Mouse (Mus musculus) retina, postnatal 7 days (tissue): Measurements from ENCODE around the gene Hoxc4.

Experiments
- DNase-seq: peaks from one replicate; pipeline ENCODE4 v3.0.0-alpha.2; 2012; ENCODE audit warnings: low read depth, low spot score

Hoxc4 gene

DNA sequence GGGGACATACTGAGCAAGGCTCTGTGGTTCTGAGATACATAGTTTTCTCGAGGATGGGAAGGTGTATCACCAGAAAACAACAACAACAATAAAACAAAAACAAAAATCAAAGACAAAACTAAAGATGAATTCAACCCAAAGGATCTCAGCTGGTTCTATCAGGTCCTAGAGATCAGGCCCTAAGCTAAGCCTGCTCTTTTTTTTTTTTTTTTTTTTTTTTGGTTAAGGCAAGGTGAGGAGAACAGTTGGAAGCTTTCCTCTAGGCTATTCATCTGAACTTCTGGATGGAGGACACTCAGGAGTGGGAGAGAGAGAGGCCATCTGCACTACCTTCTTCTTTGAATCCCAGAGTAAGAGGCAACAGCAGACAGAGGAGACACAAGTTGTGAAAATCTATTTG lies 18.8 kb downstream of the Hoxc4 start:
- no peak for DNase-seq

DNA sequence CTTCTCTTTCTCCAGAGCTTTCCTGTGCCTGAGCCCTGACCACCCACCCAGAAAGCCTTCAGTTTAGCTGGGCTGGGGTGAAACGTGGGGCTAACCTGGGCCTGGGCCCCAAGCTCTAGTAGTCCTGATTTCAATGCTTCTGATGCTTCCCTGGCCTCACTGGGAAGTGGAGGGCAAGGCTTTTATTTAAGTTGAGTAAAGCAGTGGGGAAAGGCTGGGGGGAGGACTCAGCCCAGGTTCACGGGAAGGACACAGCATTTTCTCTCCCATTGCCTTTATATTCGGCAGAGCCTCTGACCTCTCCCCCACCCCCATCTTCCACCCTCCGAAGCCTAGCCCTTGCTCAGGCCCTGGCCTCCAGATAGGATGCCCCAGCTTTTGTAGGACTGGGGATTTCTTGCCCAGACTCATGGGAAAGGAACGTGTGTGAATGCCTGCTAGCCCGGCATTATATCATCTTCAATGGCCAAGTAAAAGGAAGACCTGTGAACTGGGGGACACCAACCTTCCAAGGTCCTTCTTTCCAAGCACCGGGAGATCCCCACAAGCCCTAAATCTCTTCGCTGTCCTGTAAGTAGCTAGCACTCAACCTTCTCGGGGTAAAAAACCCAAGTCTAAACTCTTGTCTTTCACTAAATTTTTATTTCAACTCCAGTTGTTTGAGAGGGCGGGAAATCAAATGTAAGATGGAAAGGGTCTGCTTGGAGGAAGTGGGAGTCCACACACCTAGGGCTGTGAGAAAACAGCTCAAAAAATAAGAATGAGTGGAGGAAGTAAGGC lies 20.2 kb downstream of the Hoxc4 start:
- no peak for DNase-seq

DNA sequence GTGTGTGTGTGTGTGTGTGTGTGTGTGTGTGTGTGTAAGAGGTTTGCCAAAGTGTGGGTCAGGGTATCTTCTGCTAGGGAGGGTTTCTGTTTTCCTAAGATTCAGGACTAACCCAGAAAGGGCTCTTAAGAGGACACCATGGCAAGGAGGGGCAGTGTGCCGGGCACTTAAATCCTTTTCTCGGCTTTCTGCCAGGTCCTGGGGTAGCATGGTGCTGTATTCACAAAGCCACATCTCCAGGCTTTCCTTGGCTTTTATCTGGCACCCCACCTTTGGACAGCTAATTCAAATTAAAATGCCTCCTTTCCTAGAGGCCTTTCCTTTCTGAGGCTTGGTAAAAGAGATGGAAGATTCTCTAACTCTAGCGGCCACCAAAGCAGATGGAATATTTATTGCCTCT lies 20.9 kb downstream of the Hoxc4 start:
- no peak for DNase-seq

DNA sequence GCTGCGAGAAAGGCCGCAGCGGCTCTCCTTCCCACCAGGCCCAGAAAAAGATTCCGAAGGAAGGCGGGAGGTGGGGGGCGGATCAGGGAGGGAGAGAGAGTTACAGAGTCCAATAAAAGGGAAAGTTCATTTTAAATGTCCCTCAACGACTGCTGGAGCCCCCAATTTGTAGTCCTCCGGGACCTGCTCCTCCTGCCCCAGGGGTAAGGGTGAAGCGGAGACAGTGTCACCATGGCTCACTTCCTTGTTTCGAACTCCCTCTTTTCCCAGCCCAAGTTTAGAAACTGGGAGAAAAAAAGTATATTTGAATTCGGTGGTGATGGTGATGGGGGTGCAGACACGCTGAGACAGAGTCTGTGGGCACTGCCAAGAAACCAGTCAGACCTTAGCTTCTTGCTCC lies 21.9 kb downstream of the Hoxc4 start:
- DNase-seq: no peak

DNA sequence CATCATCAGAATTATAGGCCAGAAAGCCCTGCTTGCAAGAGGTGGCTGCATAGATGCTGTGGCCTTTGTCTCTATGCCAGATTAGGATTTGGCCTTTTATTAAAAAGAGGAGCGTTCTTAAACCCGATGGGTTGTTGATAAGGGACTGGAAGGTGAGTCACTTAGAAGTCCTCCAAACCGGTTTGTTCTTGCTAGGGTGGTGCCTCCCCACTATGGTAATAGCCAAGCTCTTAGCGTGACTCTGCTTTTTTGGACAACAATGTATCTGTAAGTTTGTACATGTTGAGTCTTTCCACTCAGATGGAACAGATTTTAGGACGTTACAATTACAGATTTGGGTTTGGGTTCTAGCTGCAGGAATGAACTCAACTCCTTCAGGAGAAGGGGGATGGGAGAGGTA lies 22.9 kb downstream of the Hoxc4 start:
- no peak for DNase-seq

DNA sequence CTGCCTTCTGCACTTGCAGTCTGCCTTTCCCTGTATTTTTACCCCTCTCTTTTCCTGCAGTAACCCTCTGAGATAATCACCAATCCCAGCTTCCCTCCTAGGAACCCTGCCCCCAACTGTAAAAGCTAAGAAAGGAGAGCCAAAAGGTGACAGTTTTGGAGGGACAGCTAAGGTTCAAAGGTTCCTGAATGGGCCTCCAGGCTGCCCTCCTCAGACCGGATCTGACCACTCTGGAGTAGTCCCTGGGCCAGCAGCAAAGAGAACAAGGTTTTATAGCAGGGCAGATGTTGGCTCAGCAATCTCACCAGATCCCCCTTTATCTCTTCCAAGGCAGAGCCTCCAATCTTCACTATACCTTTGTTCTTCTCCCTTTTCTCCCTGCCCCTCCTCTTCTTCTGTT lies 23.5 kb downstream of the Hoxc4 start:
- DNase-seq: no peak

DNA sequence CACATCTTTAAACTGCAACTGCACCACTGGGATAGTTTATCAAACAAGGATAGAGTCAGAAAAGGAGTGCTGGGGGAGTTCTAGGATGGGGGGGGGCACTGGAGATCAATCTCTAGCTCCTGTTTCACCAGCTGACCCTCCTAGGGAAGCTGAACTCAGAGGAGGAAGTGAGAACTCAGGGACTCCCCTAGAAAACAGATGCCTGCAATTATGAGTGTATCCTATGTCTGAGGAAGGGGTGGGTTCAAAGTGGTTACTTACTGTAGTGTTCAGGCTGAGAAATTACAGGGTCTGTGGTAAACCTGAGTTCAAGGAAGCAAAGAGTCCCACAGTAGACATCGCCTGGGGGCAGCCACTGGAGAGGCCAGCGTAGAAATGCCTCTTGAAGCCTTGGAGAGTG lies 32.9 kb downstream of the Hoxc4 start:
- DNase-seq: no peak

DNA sequence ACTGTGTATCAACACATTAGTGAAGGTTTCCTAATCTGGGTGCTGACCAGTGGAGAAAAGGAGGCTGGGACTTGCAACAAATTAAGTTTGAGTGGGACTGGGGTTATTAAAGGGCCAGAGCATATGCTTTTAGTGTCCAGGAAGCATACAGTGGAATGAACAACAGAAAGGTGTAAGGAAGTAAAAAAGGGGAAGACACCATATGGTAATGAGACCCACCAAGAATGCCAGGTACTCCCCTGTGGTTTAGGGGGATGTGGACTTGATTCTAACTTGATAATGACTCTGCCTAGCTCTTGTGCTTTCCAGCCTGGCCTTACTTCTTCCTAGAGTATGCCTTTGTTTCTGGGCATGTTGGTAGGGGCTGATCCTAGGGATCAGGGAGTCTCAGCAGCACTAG lies 34.5 kb downstream of the Hoxc4 start:
- DNase-seq: no peak

DNA sequence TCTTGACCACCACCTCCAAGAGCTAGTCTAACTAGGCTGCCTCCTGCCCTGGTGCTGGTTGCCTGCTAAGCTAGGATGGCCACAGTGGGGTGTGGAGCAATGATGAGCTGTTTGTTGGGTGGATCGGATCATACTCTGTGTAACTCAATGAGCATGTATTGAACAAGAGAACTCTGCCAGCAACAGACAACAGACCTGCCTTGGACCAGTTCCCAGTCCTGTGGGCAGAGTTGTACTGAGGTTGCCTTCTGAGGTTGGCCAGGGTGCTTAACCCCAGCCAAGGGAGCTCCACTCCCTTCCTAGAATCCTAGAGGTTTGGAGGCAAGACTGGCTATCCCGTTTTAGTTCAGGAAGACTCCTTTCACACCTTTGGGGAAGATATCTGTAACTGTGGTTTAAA lies 37.7 kb downstream of the Hoxc4 start:
- no peak for DNase-seq

DNA sequence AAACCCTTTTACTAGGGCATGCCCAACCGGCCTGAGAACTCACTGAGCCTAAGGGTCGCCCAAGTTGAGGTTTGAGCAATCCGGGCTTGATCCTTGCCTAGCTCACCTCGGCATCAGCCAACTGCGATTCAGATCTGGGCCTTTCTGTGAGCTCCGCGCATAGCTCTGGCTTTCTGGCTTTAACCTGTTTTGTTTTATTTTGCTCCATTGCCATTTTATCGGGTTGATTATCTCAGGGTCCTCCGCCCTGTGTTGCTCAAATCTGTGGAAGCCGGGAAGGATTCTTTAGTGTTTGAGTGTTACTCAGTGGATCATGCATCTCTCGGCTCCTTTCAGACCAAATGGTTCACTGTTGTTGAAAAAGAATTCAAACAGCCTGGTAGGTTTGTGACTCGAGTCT lies 40.0 kb downstream of the Hoxc4 start:
- DNase-seq: no peak

DNA sequence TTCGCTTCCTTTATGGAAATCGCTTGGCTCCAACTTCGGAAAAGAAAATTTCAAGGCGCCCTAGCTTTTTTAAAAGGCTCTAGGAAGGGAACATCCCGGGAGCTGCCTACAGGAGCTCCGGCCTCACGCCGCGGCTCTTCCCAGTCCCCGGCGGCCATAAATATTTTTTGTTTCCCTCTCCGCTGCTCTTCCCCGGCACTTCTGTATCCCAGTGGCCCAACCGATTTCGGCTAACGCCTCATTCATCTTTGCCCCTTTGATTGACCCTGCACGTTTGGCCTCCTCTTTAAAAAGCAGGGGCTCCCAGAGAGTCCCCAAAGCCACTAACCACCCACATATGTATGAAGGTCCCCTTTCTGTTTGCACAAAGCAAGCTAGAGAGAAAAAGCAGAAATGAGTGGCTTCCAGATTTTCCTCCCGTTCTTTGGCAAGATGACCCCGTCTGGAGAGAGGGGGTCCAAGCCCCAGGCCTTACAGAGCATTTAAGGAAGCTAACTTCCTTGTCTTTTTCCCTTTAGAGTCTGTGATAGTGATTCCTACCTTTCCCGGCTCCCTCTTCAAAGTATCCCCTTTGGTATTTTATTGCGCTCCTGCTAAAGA lies 40.8 kb downstream of the Hoxc4 start:
- no peak for DNase-seq

DNA sequence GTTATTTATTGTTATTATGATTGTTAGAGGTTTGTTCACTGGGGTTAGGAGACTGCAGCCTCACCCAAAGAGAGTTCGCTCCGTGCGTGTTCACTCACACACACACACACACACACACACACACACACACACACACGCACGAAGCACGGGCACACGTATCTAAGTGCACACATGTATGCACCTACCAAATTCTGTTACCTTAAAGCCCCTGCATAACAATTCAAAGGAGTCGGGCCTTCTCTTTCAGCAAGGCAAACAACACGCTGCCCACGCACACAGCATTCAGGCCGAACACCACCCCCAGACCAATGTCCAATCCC lies 41.2 kb downstream of the Hoxc4 start:
- no peak for DNase-seq

DNA sequence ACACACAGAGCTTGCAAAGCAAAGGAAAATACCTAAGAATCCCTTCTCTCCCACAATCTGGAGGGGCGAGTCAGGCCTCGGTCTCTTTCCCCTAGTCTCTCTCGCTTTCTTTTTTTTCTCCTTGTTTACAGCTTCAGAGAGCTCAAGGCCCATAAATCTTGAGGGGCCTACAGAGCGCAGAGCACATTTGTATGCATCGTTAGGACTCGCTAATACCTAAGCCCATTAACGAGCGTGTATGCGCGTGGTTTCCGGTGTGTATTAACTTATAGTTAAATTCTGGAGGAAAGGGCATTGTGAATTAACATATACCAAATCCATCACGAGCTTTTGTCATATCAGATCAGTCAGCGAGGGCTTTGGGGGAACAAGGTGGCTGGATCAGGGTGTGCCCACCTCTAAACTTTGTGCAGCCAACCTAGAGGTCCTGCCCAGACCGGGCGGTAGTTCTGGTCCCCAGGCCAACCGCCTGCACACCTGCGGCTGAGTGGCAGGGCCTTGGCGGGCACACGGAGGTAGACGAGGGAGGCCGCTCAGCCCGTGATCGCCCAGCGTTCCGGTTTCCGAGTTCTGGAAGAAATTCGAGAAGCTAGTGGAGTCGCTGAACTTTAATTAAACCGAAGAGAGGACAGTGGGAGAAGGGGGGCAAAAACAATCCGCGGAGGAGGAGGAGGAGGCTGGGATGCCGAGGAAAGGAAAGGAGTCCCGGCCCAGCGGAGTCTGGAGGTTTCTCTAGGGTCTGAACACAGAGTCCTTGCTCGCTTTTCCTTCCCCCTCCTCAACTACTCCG lies 41.8 kb downstream of the Hoxc4 start:
- no peak for DNase-seq

DNA sequence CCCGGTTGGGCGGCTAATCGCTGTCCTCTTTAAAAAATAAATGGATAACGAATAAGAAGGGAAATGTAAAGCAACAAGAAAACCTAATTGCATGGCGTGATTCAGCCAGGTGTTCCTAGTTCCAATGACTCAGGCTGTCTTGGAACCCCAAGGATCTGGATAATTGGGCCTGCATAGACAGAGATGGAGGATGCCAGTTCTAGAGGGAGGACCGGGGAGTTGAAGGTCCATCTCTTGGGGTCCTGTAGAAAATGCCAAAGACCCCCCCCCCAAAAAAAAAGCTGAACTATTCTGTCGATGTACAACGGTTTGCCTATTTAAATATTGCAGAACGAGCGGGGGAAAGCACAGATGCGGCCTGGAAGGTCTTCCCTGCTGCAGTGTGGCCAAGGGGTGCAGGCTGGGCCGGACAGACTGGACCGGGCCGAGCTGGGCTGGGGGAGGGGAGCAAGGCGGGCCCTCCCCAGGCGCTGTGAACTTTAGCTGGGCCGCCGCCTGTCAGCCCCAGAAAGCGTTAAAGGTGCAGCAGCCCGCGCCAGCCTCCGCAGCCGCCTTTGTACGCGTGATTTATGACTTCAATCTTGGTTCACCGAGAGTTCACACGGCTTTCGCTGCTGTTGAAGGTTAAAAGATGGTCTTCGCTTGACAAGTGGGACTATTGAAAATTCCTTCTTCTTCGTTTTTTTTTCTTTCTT lies 42.5 kb downstream of the Hoxc4 start:
- DNase-seq: no peak

DNA sequence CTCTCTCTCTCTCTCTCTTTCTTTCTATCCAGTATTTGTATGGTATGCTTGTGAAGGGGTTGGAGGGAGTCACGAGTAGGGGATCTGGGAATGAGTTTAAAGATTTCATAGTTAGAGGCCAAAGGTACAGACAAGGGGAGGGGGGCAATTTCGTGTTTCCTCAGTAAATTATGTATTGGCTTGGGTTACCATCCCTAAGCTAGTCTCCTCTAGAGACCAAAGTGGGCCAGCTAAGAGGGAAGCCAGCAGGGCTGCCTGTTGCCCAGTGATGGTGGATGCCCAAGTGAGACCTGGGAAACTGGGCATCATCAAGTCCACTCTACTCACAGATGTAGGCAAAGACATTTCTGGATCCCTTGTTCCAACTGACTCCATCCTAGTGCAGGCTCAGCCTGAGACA lies 43.3 kb downstream of the Hoxc4 start:
- no peak for DNase-seq

DNA sequence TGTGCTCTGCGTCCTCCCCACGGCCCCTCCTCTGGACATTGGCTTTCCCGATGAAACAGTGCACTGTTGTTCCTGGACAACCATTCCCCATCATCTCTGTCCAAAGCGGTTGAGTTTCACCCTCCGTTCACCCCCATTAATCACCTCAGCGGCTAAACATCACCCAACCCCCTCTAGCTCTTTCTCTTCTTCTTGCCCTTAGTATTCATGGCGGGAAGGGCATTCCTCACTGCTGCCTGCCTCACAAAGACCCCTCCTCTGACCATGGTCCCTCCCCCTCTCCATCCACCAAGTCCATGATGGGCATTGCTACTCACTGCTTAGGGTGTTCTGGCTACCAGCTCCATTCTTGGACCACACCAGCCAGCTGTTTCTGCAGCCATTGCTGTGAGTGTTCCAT lies 46.9 kb downstream of the Hoxc4 start:
- DNase-seq: no peak

DNA sequence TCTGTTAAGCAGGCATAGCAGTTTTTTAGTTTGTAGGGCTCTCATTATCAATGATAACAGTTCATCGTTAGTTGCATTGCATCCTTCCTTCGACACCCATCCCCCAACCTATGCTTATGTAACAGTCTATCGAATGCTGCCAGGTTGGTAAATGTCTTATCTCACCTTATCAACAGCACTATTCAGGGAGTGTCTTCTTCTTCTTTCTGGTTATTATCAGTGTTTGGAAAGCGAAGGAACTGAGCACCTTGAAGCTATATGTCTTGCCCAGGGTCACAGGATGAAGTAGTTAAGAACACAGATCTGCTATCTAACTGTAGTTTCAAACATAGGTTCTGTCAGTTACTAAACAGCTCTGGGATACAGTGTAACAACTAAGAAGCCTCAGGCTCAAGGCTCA lies 49.0 kb downstream of the Hoxc4 start:
- DNase-seq: no peak

DNA sequence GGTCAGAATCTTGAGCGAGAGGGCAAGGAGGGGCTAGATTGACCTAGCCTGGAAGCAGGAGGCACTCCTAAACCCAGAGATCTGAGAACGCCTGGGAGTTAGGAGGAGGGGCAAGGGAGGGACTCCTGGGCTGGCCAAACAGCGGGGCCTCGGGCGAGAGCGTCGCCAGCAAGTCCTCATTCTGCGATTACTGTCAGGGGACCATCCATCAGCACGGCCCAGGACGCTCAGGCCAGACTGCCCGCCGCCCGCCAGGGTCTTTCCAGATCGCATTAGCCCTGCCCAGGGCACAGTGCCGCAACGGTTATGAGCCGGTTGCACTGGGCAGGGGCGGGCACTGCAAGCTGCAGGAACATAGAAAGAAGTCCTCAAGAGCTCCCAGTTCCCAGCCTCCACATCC lies 50.4 kb downstream of the Hoxc4 start:
- DNase-seq: no peak

DNA sequence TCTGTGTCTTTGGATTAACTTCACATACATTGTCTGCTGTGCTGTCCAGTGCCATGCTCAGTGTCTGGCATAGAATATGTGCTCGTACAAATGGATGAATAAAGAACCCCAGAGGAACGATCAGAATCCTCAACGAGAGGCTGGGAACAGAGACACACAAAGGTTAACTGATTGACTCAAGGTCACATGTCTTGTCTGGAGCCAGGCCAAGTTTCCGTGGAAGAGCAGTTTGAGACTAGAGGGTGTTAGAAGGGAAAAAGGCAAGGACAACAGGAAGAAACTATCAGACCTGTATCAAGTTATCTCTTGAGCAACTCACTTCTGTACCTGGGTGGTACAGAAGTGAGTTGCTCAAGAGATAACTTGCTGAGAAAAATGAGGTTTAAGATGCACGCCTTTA lies 52.5 kb downstream of the Hoxc4 start:
- no peak for DNase-seq

DNA sequence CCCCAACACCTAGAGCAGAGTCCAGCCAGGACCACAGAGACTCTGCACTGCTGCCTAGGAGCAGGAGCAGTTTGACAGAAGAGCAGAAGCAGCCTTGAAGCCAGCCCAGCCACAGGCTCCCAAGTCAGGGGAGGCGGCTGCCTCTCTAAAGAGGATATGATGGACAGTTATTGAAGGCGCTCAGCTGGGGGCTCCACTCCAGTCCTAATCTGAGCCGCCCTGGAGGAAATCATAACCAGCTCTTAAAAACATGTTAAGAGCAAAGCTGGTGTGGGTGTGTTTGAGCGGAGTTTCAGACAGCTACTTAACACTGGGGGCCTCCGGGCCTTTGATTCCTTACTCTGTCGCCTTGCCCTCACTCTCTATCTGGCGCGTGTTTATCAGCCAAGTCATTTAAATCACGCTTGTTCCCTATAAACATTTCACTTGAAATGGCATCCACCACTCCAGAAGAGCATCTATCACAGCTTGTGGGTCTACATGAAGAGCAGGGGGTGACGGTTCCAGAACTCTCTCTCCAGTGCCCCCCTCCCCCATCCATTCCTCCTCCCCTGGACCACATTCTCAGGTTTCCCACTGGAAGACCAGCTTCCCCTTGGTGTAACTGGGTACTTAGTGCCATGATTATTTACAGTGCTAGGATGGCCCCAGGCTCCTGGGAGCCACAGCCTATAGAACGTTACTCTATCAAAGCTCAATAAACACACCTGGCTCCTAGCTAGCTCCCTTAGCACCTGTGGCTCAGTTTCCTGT lies 56.1 kb downstream of the Hoxc4 start:
- DNase-seq: no peak

DNA sequence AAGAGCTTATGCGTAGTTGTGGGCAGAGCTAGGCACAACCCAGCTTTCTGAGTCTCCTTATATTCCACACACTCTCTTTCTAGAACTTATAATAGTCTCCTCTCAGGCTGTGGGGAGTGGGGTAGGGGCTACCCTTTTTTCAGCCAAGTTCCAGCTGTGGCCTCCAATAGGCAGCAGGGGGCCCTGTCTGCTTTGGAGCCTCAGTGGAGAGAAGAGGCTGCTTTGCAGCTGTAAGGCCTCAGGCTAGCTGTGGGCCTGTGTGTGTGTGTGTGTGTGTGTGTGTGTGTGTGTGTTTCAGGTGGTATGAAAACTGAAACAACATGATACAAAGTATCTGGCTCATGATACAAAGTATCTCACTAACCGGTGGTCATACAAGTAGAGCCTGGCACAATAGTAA lies 58.9 kb downstream of the Hoxc4 start:
- no peak for DNase-seq

DNA sequence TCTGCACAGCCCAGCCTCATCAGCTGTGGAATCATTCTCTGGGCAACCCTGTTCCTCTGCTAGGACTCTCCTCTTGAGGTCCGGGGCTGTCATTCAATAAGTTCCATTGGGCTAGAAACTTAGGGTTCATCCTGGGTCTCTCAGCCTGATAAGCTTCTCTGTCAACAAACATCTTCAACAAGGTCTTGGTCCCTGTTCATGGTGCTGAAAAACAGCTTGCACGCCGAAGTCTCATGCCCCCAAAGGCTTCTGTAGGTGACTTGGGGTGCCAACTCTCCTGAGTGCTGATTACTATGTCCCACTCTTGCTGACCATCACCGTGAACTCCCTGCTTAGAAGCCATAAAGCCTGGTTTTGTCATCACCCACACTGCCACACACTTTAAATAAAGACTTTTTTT lies 63.9 kb downstream of the Hoxc4 start:
- DNase-seq: no peak
